8 mouse cellular contexts compared by ENCODE assay signal in genomic region chr10:22413702-22414494, GRCm38 (mm10). TPM values are rescaled to one million over a fixed set of nuclear protein-coding genes. Genes with fewer than 3 reads are reported as not detected.
DNase-seq lines count a peak whose midpoint lies in the region; ATAC-seq lines count a peak whose summit lies in the region.
"Not testable (repeated sequence)": the region's sequence is repeated elsewhere in the genome, so short reads cannot be mapped to it uniquely, and the experiment has no call there.

No protein-coding gene starts in this region.

- not testable (repeated sequence) for H3K36me3 ChIP-seq in lung, embryonic 16.5 days (ENCODE audit: control insufficient read depth, insufficient read depth, low read length)

- H3K4me3 ChIP-seq in lung, embryonic 16.5 days (ENCODE audit: low read length) = not testable (repeated sequence)

- not testable (repeated sequence) for H3K4me2 ChIP-seq in lung, embryonic 16.5 days (ENCODE audit: low read depth, low read length)

- intact Hi-C loops in heart, postnatal 36 days (cut with DNase I) = not testable (repeated sequence)

- DNase-seq in 416B (ENCODE audit: low read depth) = peak; percentile 88
- DNase-seq in cerebellum, postnatal 10 days = peak; percentile 19 to 36
- peak; percentile 3 to 19 for DNase-seq in heart, postnatal 36 days
- peak; percentile 21 for DNase-seq in kidney, postnatal 10 days
- DNase-seq in naive thymus-derived CD4-positive, alpha-beta T cell, adult 2 months (ENCODE audit: low read depth) = peak; percentile 6
- DNase-seq in spleen, postnatal 36 days (ENCODE audit: low spot score in 2 of 2) = peak; percentile 2

- H3K9ac ChIP-seq in lung, embryonic 16.5 days (ENCODE audit: low read length) = not testable (repeated sequence)

- not testable (repeated sequence) for H3K4me1 ChIP-seq in lung, embryonic 16.5 days (replicated peaks; ENCODE audit: control insufficient read depth, insufficient read depth, low read length)

- peak; percentile 90 for ATAC-seq in frontal cortex, adult (ENCODE audit: low TSS enrichment)
- ATAC-seq in lung, embryonic 16.5 days (ENCODE audit: low read depth) = peak; percentile 72

- WGBS in lung, embryonic 16.5 days = 0% methylated on average over 1 of the region's 8 CpGs

- H3K9me3 ChIP-seq in lung, embryonic 16.5 days (ENCODE audit: control insufficient read depth, low read length) = not testable (repeated sequence)

- H3K27me3 ChIP-seq in lung, embryonic 16.5 days (ENCODE audit: control insufficient read depth, insufficient read depth, low read depth, low read length) = not testable (repeated sequence)

- H3K27ac ChIP-seq in lung, embryonic 16.5 days (ENCODE audit: low read length) = not testable (repeated sequence)

RNA-seq across cellular contexts. Expression of gene Raet1d, which starts 53.5 kb away (rescaled TPM):
- total RNA-seq in heart, postnatal 36 days (2021) = not detected
- polyA plus RNA-seq in lung, embryonic 16.5 days (2015; fragmentation: Nextera tagmentation; extraction: Ambion mirVana) = 9.4 and 9.7 TPM in 2 replicates

Comparison
In these comparisons a context has a peak if more than half of its experiments do, and no peak if none do; other contexts are left out.
1. DNase-seq: peak in every context shown above with its lines; median percentile 88 in 416B; 28 in cerebellum, postnatal 10 days; 21 in kidney, postnatal 10 days; 11 in heart, postnatal 36 days; 6 in naive thymus-derived CD4-positive, alpha-beta T cell, adult 2 months; 2 in spleen, postnatal 36 days.